Mouse (Mus musculus) liver, adult 2 months (tissue): ENCODE data around the gene Dtx1. TPM values are rescaled to one million over a fixed set of nuclear protein-coding genes. Genes with fewer than 3 reads are reported as not detected.

Experiments
- DNase-seq: peaks from one replicate; pipeline ENCODE4 v3.0.0-alpha.2; 2011; ENCODE audit warnings: low read depth, low spot score; ENCODE audit errors: extremely low read depth
- H3K27ac ChIP-seq: fragments of 200-500 bp; replicated peaks from 2 replicates; pipeline ENCODE4 v1.5.1; 2012; ENCODE audit warnings: low read depth, mild to moderate bottlenecking, control low read depth, inconsistent platforms, low read length; ENCODE audit not compliant: insufficient read depth
- H3K27me3 ChIP-seq: fragments of 200-500 bp; 2 replicates; pipeline ENCODE4 v1.6.1; 2012; ENCODE audit warnings: mild to moderate bottlenecking, moderate library complexity, low read length, inconsistent platforms; ENCODE audit not compliant: control insufficient read depth, insufficient read depth
- H3K36me3 ChIP-seq: fragments of 200-500 bp; 2 replicates; pipeline ENCODE4 v1.6.1; 2012; ENCODE audit warnings: low read length, inconsistent platforms; ENCODE audit not compliant: control insufficient read depth, insufficient read depth
- H3K4me1 ChIP-seq: fragments of 200-500 bp; 2 replicates; pipeline ENCODE4 v1.6.1; 2011; ENCODE audit warnings: low read length; ENCODE audit not compliant: control insufficient read depth, insufficient read depth
- H3K4me3 ChIP-seq: fragments of 200-500 bp; 2 replicates; pipeline ENCODE4 v1.5.1; 2011; ENCODE audit warnings: low read depth, mild to moderate bottlenecking, control low read depth, low read length, moderate library complexity; ENCODE audit not compliant: insufficient read depth
- H3K79me2 ChIP-seq: fragments of 200-500 bp; 2 replicates; pipeline ENCODE4 v1.6.1; 2012; ENCODE audit warnings: inconsistent platforms, mild to moderate bottlenecking, low read length, moderate library complexity; ENCODE audit not compliant: control insufficient read depth, insufficient read depth
- H3K9ac ChIP-seq: fragments of 200-500 bp; 2 replicates; pipeline ENCODE4 v1.6.1; 2012; ENCODE audit warnings: low read depth, mild to moderate bottlenecking, control low read depth, inconsistent platforms, low read length
- CTCF ChIP-seq: fragments of 200-500 bp; IDR thresholded peaks from 2 replicates; pipeline ENCODE4 v1.5.1; 2011; ENCODE audit warnings: low read depth, low read length, control low read depth
- POLR2A ChIP-seq: fragments of 200-500 bp; IDR thresholded peaks from 2 replicates; pipeline ENCODE4 v1.6.1; 2011; ENCODE audit warnings: low read length, control low read depth; ENCODE audit not compliant: insufficient read depth; ENCODE audit errors: extremely low read depth
- WGBS: fragments of 180-500 bp; shearing (Covaris S2); methylation state at CpG from one replicate; pipeline ENCODE4 v1.1.7; 2018; 5-methylcytosine and 5-hydroxymethylcytosine counted together
- polyA plus RNA-seq: library from polyadenylated mRNA; depleted of rRNA; stranded (reverse); fragments of >200 nt; gene quantifications from 2 replicates; pipeline ENCODE4 v1.2.3, GENCODE M21; 2012
- total RNA-seq: library from RNA; depleted of rRNA; stranded (reverse); fragments of >200 nt; gene quantifications from 2 replicates; pipeline ENCODE4 v1.2.3, GENCODE M21; 2014

Gene Dtx1
- total and polyA plus RNA-seq, 2 experiments, result 0.65 to 1.3 TPM

DNA sequence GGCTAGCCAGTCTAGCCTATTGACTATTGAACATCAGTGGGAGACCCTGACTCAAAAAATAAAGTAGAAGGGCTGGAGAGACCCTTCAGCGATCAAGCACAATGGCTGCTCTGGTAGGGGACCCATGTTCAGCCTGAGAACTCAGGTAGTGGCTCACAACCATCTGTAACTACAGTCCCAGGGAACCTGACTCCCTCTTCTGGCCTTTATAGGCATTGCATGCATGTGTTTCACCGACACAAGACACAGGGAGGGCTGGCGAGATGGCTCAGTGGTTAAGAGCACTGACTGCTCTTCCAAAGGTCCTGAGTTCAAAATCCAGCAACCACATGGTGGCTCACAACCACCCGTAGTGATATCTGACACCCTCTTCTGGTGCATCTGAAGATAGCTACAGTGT, 30.4 kb upstream of the Dtx1 start:
- H3K79me2 ChIP-seq, result no peaks in the 10 kb centered on the region
- peak; percentile 7 for DNase-seq
- no peaks in the 10 kb centered on the region for H3K27me3 ChIP-seq
- no peaks in the 10 kb centered on the region for H3K4me1 ChIP-seq
- peak; percentile 46; the same call in 1 of the 2 replicates for TF ChIP-seq CTCF
- TF ChIP-seq POLR2A, result no peak
- no peaks in the 10 kb centered on the region for H3K36me3 ChIP-seq
- H3K4me3 ChIP-seq, result no peak overlapping the region
- no peak overlapping the region for H3K9ac ChIP-seq
- WGBS, result 34% methylated on average over 4 of the region's 4 CpGs
- no peak overlapping the region for H3K27ac ChIP-seq

- H3K27ac ChIP-seq, result no peak overlapping the region
- H3K36me3 ChIP-seq, result no peaks in the 10 kb centered on the region
- 0 out of 2 replicates have a peak, but pooled peaks cover under 1% of the 10 kb centered on the region for H3K27me3 ChIP-seq
- WGBS, result 65% methylated on average over 14 of the region's 14 CpGs
- TF ChIP-seq CTCF, result no peak
- no peak for TF ChIP-seq POLR2A
- no peak overlapping the region for H3K9ac ChIP-seq
- DNase-seq, result no peak
- H3K4me1 ChIP-seq, result no peaks in the 10 kb centered on the region
- H3K79me2 ChIP-seq, result no peaks in the 10 kb centered on the region
- no peak overlapping the region for H3K4me3 ChIP-seq
Measured at GRCm38 (mm10) chr5:120734380-120734990, 22.8 kb upstream of the Dtx1 start.

GRCm38 (mm10) chr5:120733696-120734095, 22.0 kb upstream of the Dtx1 start:
- no peaks in the 10 kb centered on the region for H3K36me3 ChIP-seq
- H3K27me3 ChIP-seq, result 0 out of 2 replicates have a peak, but pooled peaks cover 2% of the 10 kb centered on the region
- no peak overlapping the region for H3K9ac ChIP-seq
- H3K4me3 ChIP-seq, result no peak overlapping the region
- WGBS, result 95% methylated on average over 3 of the region's 3 CpGs
- no peaks in the 10 kb centered on the region for H3K79me2 ChIP-seq
- no peak for DNase-seq
- TF ChIP-seq POLR2A (no peak), CTCF (no peak)
- H3K4me1 ChIP-seq, result no peaks in the 10 kb centered on the region
- H3K27ac ChIP-seq, result no peak overlapping the region

DNA sequence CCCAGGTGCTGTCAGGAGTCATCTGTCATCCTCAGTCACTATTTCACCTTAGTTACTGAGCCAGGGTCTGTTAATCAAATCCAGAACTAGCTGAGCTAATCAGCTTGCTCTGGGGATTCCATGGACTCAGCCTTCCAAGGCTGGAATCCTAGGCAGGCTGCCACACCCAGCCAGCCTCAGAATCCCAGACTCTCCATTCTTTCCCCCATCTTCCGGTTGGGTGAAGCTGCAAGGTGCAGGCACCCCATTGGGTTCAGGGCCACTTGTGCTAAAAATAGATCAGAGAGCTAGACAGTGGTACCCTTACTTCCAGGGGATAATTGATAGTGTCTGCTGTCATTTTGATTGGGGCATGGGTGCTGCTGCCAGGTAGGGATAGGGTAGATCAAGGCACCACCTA, 21.0 kb upstream of the Dtx1 start:
- Histone ChIP-seq H3K36me3 (no peaks in the 10 kb centered on the region), H3K9ac (no peak overlapping the region), H3K27ac (no peak overlapping the region), H3K27me3 (0 out of 2 replicates have a peak, but pooled peaks cover 2% of the 10 kb centered on the region), H3K4me3 (no peak overlapping the region), H3K4me1 (no peaks in the 10 kb centered on the region), H3K79me2 (no peaks in the 10 kb centered on the region)
- 62% methylated on average over 1 of the region's 1 CpGs for WGBS
- no peak for TF ChIP-seq CTCF
- TF ChIP-seq POLR2A, result no peak
- no peak for DNase-seq

GRCm38 (mm10) chr5:120729319-120729718, 17.6 kb upstream of the Dtx1 start:
- no peak for DNase-seq
- no peak overlapping the region for H3K9ac ChIP-seq
- no peaks in the 10 kb centered on the region for H3K79me2 ChIP-seq
- H3K4me3 ChIP-seq, result no peak overlapping the region
- no peak overlapping the region for H3K27ac ChIP-seq
- H3K4me1 ChIP-seq, result no peaks in the 10 kb centered on the region
- H3K36me3 ChIP-seq, result no peaks in the 10 kb centered on the region
- H3K27me3 ChIP-seq, result 0 out of 2 replicates have a peak, but pooled peaks cover 2% of the 10 kb centered on the region
- TF ChIP-seq POLR2A (no peak), CTCF (no peak)
- WGBS, result 70% methylated on average over 10 of the region's 10 CpGs

- no peak for DNase-seq
- no peaks in the 10 kb centered on the region for H3K36me3 ChIP-seq
- TF ChIP-seq CTCF (no peak), POLR2A (no peak)
- H3K27me3 ChIP-seq, result 0 out of 2 replicates have a peak, but pooled peaks cover 2% of the 10 kb centered on the region
- no peaks in the 10 kb centered on the region for H3K4me1 ChIP-seq
- no peaks in the 10 kb centered on the region for H3K79me2 ChIP-seq
- 66% methylated on average over 12 of the region's 12 CpGs for WGBS
- no peak overlapping the region for H3K4me3 ChIP-seq
- H3K9ac ChIP-seq, result no peak overlapping the region
- no peak overlapping the region for H3K27ac ChIP-seq
Measured at GRCm38 (mm10) chr5:120725811-120726455, 14.2 kb upstream of the Dtx1 start.
